ENCODE assay signal across 8 mouse cellular contexts in genomic region chr6:61301631-61302030, GRCm38 (mm10).
DNase-seq lines count a peak whose midpoint lies in the region.

No protein-coding gene starts in this region.

- peak; percentile 23 to 35 for DNase-seq in cerebellum, postnatal 14 days
- no peak for DNase-seq in cerebellum, adult 11 months
- peak; percentile 30 for DNase-seq in kidney, postnatal 10 days
- no peak for DNase-seq in kidney, adult 8-10 months
- DNase-seq in B cell, adult 2 months: peak; percentile 11 to 24
- peak; percentile 28 for DNase-seq in forelimb bud, embryonic 11.5 days (ENCODE audit: low read depth, low spot score)
- DNase-seq in gastrocnemius, postnatal 10 days: no peak
- DNase-seq in ovary, postnatal 10 days (ENCODE audit: low spot score): no peak

Comparison
In these comparisons a context has a peak if more than half of its experiments do, and no peak if none do; other contexts are left out.
1. DNase-seq: peak in cerebellum, postnatal 14 days (2 of 2), kidney, postnatal 10 days (single experiment), B cell, adult 2 months (2 of 2) and forelimb bud, embryonic 11.5 days (single experiment); none in cerebellum, adult 11 months (single experiment), kidney, adult 8-10 months (0 of 2), gastrocnemius, postnatal 10 days (single experiment) and ovary, postnatal 10 days (single experiment).